Mouse (Mus musculus) adrenal gland, adult 18-20 months (tissue): Measurements from ENCODE around the gene Elf2. TPM values are rescaled to one million over a fixed set of nuclear protein-coding genes. Genes with fewer than 3 reads are reported as not detected.
A peak's percentile ranks its signal among the peaks of the same experiment; 100 is the strongest.

Source experiments
- DNase-seq, 2 experiments: peaks; one replicate each; pipeline ENCODE4 v3.0.0; 2021 to 2022; ENCODE audit warnings: low spot score in 2 of 2
- total RNA-seq, 2 experiments: library from RNA; stranded (reverse); gene quantifications; 1 replicate in 1 of 2; 2 replicates in 1 of 2; pipeline ENCODE4 v1.2.3; 2021

Gene Elf2
- total RNA-seq, 2 experiments from 2014 or later, result 61.9 to 78.4 TPM

DNA sequence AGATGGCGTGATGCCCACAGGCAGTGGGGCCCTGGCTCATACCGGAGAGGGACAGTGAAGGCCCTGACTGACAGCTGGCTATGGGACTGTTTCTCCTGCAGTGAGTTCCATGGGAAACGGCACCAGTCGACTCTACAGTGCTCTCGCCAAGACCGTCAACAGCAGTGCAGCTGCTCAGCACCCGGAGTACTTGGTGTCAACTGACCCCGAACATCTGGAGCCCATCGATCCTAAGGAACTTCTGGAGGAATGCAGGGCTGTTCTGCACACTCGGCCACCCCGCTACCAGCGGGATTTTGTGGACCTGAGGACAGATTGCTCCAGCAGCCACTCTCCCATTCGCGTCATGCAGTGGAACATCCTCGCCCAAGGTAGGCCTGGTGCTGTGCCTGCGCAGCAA is 92.8 kb downstream of the Elf2 start:
- DNase-seq, result peak in 1 of 2 experiments; percentile 18

DNA sequence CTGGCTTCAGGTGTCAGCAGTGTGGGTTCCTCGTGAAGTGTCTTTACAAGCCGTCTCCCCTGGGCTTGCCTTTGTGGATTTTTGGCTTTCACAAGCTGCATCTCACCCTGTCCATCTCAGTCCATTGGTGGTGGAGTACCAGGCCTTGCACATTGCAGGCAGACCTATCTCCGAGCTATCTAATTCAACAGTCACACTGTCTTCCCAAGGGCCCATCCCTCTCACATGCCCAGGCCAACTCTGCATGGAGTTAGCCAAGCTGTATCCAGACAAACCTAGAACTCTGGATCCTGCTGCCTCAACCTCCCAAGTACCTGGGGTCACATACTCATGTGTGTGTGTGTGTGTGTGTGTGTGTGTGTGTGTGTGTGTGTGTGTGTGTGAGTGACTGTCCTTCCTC is 100.9 kb downstream of the Elf2 start:
- peak in 1 of 2 experiments; percentile 11 for DNase-seq

DNA sequence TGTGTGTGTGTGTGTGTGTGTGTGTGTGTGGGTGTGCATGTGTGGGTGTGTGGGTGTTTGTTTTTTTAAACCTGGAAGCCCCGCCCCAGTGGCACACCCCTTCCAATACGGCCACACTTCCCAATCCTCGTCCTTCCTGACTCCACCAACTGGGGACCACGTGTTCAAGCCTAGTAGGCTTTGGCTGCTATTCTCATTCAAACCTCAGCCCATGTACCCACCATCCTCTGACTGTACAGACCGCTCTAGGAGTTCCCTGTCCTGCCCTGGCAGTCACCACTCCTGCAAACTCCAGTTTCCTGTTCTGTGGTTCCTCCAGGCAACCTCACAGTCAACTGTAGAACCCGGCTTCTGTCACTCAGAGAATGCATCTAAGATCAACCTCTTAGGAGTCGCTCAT is 101.9 kb downstream of the Elf2 start:
- DNase-seq, result no peak

DNA sequence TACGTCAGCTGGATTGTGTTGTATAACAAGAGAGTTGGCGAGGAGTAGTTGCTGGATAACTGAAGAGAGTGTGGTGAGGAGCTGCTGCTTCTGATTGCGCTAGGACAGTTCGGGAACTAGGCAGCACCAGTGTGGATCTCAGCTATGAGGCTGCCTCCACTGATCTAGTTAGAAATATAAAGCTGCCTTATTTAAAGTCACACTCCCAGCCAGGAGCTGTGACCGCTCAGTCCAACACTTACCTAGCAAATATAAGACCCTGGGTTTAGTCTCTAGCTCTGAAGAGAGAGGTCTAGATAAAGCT is 105.8 kb downstream of the Elf2 start:
- no peak for DNase-seq

DNA sequence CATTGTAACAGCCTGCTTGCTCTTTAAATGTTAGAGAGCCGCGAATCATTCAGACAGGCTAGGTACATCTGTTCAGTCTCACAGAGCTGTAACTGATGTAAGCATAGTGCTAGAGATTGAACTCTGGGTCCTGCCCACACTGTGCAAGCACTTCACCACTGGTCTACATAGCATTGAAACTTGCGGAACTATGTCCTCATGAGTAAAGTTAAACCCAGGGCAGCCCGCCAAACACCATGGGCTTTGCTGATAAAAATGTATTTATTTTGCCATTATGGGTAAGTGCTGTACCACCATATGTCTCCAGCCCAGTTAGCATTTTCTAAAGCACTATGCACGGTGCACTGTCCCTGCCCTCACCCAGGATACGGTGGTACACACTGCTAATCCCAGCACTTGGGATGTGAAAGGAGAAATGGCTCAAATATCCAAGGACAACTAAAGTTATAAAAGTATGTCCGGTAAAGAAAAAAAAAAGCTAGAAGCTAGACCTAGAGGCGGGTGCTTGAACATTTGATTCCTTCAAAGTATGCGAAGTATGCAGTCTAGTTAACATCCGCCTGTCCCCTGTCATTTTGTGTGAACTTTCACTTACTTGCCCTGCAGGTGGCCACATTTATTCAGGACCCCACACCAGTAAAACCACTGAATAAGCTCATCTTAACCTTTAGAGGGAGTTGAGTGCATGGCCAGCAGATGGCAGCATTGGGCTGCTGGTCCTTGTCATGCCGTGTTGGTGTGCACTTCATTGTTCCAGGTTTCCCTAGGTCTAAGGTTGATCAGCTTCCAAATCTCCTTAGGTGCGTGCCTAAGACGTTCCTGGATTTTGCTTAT is 106.3 kb downstream of the Elf2 start:
- peak; percentile 84 to 86 for DNase-seq

DNA sequence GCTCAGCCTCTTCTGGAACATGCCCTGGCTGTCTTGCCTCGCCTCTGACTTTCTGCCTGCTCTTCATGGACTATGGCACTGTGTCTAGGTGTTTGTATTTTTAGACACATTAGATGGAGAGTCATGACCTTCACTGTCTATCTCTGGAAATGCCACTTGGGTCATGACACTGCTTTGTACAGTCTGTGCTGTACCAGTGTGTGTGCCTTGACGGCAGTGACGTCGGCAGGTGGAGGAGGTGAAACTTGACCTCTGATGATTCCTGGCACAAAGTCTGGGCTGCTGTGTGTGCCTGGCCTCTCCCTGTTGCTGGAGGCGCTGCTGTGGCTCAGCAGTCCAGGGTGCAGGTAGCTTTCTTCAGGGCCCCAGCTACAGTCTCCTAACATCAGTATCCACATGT is 107.0 kb downstream of the Elf2 start:
- peak; percentile 37 to 55 for DNase-seq

DNA sequence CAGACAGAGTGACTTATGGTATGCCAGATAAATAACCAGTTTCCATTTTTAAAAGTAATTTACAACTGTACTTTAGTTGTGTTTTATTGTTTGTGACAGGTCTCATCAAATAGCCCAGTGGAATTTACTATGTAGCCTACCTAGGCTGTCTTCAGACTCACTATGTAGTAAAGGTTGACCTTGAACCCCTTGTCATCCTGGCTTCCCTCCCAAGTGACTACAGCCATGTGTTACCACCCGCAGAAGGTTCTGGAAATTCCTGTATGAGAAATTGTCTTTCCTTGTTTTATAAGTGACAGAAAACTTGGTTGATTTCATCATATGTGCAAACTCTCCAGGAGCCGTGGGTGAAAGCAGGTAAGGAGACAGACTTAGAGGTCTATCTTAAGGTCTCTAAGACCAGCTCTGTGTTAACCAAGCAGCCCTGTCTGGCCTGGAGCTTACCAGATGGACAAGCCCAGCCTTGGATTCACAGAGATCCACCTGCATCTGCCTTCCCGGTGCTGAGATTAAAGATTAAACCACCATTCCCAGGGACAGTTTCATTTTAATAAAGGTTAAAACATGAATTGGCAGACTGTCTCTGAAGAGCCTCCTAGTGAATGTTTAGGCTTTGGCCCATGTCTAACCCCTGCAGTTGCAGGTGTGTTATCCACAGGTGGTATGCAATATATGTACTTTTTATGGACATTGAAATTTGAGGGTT is 108.1 kb downstream of the Elf2 start:
- DNase-seq, result peak in 1 of 2 experiments; percentile 14

DNA sequence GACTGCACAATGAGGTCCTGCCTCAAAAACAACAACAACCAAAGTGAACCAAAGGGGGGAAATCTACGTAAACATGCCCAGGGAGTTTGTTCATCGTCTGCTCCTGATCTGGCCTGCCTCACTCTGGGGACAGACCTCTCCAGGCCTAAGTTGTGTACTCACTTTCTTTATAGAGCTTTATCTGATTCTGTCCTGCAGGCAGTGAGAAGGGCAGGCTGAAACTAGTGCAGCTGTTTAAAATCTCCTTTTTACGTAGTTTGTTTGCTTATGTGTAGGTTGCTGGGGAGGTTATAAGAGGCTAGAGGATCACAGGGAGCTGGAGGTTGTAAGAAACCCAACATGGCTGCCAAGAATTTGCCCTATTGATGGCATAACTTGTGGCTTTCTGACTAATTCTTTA is 109.0 kb downstream of the Elf2 start:
- DNase-seq, result peak in 1 of 2 experiments; percentile 10

DNA sequence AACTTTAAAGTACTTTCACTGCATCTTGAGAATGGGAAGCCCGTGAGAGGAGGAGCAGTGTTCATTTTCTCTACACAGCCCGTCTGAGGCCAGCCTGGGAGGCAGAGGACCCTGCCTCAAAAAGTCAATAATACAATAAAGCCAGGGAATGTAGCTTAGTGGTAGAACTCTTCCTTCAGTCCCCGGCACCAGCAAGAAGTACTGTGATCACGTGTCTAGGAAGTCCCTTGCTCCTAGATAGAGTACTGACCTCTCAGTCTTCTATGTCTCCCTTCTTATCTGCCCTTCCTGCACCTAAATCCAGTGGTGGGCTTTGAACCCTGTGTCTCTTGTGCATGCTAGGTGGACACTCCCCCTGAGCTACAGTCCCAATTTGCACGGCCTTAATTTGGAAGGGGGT is 109.6 kb downstream of the Elf2 start:
- DNase-seq, result no peak

DNA sequence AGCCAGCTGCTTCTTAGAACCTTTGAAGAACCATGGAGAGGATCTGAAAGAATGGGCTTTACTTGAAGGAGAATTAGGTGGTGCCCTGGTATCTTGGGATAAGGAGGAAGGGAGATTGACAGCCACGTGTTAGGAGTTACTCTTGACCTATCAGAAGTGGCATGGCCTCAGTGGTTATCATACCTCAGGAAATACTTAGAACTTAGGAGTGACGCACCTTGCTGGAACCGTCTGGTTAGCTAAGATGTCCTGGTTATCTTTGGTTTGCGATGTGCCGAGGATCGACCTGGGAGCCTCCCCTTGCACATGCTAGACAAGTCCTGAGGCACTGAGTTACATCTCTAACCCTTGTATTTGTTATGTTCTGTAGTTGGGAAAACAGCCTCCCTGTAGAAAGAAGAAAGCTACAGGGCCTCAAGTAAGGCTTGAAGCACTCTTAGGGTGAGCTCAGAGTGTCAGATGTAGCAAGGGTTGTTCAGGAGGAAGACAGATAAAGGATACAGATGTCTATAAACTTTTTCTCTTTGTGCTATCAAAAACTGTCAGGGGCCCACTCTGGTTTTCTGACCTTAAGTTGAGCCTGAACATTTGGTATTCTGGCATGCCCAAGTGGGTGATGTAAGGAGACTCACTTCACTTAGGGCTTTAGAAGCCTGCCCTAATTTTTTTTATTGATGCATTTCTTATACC is 110.2 kb downstream of the Elf2 start:
- DNase-seq, result no peak

DNA sequence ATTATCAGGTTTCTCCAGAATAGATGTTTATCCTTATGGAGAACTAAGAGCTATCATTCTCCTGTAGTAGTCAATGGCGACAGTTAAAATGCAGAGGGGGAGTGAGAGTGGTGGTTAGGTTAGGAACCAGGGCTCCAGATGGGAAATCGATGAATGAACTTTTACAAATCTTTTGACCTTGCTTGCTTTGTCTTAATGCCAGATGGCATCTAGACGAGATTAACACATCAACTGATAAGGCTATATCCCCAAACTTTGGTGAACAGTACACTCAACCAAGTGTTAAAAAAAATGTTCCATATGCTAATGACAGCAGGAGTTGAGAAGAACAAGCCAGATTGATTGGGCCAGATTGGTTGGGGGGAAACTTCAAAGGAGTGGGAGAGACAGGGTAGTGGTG is 111.2 kb downstream of the Elf2 start:
- no peak for DNase-seq

DNA sequence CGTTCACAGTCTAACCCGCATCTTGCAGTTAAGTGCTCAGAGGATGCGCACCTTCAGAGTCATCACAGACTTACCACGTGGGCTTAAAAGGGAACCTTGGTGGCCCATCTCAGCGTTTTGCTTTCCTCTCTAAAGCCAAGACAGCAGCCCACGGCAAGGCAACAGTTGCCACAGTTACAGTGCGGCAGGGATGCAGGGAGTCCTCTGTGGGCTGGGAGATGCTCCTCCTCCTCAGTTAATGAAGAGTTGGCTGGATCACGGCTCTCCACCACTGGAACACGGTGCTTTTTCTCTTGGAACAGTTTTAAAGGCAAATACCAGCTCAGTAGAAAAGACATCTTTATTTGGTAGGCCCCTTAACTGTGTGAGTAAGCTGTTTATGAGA is 111.7 kb downstream of the Elf2 start:
- peak in 1 of 2 experiments; percentile 14 for DNase-seq

DNA sequence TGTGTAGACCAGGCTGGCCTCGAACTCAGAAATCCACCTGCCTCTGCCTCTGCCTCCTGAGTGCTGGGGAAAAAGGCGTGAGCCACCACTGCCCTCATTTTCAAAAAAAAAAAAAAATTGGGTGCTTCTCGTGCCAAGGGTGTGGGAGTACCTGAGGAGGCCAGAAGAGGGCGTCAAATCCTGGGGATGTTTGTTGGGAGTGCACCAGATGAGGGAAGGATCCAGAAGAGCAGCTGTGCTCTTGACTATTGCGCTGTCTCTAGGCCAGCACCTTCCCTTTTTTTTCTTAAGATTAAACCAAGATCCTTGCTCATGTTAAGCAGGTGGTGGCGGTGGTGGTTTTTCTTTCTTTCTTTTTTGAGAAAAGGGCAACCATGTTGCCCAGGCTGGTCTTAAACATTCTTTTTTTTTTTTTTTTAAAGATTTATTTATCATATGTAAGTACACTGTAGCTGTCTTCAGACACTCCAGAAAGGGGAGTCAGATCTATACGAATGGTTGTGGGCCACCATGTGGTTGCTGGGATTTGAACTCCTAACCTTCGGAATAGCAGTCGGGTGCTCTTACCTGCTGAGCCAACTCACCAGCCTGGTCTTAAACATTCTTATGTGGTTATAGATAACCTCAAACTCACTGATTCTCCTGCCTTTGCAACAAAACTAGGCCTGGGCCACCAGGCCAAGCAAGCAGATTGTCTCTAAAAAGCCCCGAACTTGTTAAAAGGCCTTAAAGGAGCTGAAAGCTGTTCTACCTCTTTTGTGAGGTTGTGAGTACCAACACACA is 112.2 kb downstream of the Elf2 start:
- peak; percentile 52 for DNase-seq

DNA sequence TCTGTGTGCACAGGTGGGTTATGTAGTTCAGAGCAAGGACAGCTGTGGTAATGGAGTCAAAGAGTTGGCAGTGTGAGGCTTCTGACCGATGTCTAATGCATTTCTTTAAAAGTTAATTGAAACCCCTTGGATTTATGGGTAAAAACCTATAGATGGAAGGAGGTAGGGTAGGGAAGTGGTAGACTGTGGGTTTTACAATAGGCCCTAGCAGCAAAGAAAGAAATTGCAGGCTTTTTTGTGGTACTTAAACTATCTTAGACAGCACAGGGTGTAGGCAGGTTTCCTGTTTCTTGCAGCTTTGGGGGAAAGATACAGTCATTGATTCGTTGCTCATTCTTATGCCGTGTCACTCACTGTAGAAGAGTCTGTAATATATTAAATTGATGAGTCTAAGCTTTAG is 113.9 kb downstream of the Elf2 start:
- no peak for DNase-seq

DNA sequence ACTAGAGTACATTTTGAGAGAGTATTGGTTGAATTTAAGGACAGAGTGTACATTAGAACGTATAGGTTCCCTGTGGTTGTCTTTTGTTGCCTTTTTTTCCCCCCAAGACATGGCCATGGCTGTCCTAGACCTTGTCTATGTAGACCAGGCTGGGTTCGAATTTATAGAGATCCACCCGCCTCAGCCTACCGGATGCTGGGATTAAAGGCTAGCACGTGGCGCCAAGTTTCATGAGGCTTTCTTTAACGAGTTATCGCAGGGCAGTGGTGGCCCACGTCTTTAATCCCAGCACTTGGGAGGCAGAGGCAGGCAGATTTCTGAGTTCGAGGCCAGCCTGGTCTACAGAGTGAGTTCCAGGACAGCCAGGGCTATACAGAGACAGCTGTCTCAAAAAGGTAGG is 114.5 kb downstream of the Elf2 start:
- peak in 1 of 2 experiments; percentile 17 for DNase-seq

DNA sequence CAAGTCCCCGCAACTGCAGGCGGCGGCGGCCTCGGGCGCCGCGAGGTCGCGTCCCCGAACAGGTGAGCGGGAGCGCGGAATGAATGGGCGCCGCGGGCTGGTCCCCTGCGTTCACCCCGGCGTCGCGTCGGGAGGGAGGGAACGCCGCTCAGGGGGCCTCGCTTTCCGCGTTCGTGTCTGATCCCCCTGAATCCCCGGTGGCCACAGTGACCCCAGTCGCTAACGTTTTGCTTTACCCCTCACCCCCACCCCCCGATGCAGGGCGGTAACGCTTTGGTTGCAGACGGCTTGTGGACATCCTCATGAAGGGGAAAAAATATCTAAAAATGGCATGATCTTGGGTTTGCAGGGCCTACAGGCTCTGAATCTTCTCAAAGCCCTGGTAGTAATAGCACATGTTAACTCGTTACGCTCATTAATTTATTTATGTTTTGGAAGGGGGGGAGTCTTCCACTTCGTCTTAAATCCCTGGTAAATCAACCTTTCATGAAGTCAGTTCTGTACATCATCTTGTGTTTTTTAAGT is 115.2 kb downstream of the Elf2 start:
- DNase-seq, result no peak

DNA sequence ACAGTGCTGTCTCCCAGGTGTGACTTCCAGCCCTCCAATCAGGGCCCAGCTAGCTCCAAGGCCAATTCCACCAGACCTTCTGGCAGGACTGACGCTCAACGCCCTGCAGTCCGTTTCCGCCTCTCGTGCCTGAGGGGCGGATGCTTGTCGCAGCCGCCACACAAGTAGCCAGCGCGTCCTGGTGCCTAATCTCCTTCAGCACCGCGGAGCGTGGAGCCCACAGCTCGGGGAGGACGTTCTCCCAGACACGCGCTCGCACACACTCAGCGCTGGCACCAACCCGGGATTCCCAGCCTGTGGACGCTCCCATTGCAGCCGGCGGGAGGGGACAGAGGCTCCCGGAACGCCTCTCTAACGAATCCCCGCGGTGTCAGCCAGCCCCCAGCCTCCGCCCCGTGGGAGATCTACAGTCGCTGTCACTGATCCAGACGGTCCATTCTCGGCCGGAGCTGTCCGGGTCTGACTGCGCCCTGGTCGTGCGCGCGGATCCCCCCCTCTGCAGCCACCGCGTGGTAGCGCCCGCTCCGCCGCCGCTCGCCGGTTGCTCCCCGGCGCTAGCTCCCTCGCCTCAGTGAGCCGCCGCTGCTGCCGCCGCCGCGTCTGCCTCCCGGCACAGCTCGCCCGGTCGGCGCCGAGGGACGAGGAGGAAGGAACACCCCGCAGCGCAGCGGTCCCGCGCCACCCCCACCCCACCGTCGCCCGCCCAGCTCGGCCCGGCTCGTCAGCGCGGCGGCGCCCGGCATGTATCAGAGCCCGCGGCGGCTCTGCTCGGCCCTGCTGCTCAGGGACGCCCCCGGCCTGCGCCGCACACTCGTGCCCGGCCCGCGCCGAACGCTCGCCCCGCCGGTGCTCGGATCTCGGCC is 115.9 kb downstream of the Elf2 start, which contains the start of gene Noct:
Gene Noct (plus strand): TSS at position 85 of the 863 bp plus-strand sequence.
- DNase-seq, result peak; percentile 84

DNA sequence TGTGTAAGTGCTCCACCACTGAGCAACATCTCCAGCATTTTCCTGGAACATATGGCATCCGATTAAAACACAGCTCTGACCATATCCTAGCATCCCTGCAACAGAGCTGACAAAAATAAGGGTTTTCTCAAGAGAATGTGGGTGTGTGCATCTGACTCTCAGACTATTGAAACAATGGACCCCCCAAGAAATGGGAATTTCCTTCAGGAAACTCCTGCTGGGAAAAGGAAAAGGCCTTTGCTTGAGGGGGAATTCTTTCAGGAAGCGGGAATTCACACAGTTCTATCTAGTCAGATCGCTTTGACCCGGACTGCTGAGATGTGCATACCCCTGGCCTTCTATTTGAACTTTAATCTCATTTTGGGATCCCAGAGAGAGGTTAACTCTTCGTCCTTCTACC is 116.9 kb downstream of the Elf2 start:
- DNase-seq, result no peak

DNA sequence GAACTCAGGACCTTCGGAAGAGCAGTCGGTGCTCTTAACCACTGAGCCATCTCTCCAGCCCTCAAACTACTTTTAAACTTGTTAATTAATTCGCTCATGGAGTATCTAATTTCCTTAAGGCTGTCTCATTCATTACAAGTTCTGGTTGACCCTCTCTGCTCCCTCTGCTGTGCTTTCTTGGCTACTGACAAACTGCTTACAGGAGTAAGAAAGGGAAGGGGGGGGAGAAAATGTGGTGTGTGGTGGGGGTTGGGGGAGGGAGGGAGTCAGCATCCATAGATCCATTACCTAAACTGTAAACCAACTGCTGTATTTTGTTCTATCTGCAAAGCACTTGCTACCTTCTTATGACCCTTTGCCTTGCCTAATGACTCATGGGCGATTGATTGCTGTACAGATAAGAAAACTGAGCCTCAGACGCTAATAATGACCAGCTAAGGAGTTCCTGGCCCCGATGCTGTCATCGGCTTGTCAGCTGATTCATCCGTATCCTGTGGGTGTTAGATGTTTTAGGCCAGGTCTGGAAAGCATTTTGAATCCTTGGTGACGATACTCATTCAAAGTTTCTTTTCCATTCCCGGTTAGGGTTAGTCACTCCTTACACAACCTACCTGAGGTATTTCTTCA is 117.5 kb downstream of the Elf2 start:
- peak in 1 of 2 experiments; percentile 20 for DNase-seq
